Mouse (Mus musculus) stomach, postnatal 0 days (tissue): ENCODE measurements at regions not wholly inside any gene's neighbourhood (a gene's known extent, or its start where the extent isn't known, plus 50 kb on each side); places are given as distances from the start of the nearest gene placed in this dataset.

Experiments used
- ATAC-seq: fragments of 200-750 bp; cut with Nextera tagmentation; 2 replicates; pipeline ENCODE4 v1.8.0; 2017; ENCODE audit not compliant: low FRiP score, low TSS enrichment
- DNase-seq: peaks from one replicate; pipeline ENCODE4 v3.0.0-alpha.2; 2016; ENCODE audit warnings: low spot score
- H3K27ac ChIP-seq: fragments of 300-500 bp; sonication (generic); replicated peaks from 2 replicates; pipeline ENCODE4 v1.5.1; 2014; ENCODE audit warnings: mild to moderate bottlenecking, control low read depth
- H3K27me3 ChIP-seq: fragments of 300-500 bp; sonication (generic); 2 replicates; pipeline ENCODE4 v1.6.1; 2014; ENCODE audit warnings: low read length; ENCODE audit not compliant: control insufficient read depth, insufficient read depth
- H3K36me3 ChIP-seq: fragments of 300-500 bp; sonication (generic); 2 replicates; pipeline ENCODE4 v1.6.1; 2014; ENCODE audit warnings: low read length, mixed read lengths; ENCODE audit not compliant: control insufficient read depth, insufficient read depth
- H3K4me1 ChIP-seq: fragments of 300-500 bp; sonication (generic); replicated peaks from 2 replicates; pipeline ENCODE4 v1.6.1; 2014; ENCODE audit warnings: antibody characterized with exemption; ENCODE audit not compliant: control insufficient read depth, insufficient read depth
- H3K4me2 ChIP-seq: fragments of 300-500 bp; sonication (generic); replicated peaks from 2 replicates; pipeline ENCODE4 v1.6.1; 2014; ENCODE audit warnings: low read depth, mild to moderate bottlenecking, control low read depth, moderate library complexity
- H3K4me3 ChIP-seq: fragments of 300-500 bp; sonication (generic); 2 replicates; pipeline ENCODE4 v1.5.1; 2014; ENCODE audit warnings: low read depth, low read length, control low read depth
- H3K9ac ChIP-seq: fragments of 300-500 bp; sonication (generic); 2 replicates; pipeline ENCODE4 v1.6.1; 2014; ENCODE audit warnings: mild to moderate bottlenecking, low read length, control low read depth, mixed read lengths
- H3K9me3 ChIP-seq: fragments of 300-500 bp; sonication (generic); 2 replicates; pipeline ENCODE4 v1.6.1; 2016; ENCODE audit warnings: low read length; ENCODE audit not compliant: control insufficient read depth
- CTCF ChIP-seq: IDR thresholded peaks from 2 replicates; pipeline ENCODE4 v1.5.1; 2016; ENCODE audit warnings: antibody characterized with exemption, low read depth, mild to moderate bottlenecking, moderate library complexity
- EP300 ChIP-seq: optimal IDR thresholded peaks from 2 replicates; pipeline ENCODE3; 2016; ENCODE audit warnings: antibody characterized with exemption
- WGBS: fragments of 180-500 bp; shearing (Covaris S2); extraction: QIAGEN DNeasy Blood & Tissue Kit; methylation state at CpG from one replicate; pipeline ENCODE4 v1.1.7; 2014; 5-methylcytosine and 5-hydroxymethylcytosine counted together

GRCm38 (mm10) chr8:79587258-79587657 is 52.2 kb upstream of the Otud4 start:
- H3K36me3 ChIP-seq: no peaks in the 10 kb centered on the region
- TF ChIP-seq EP300 (no peak), CTCF (peak; percentile 80)
- no peaks in the 10 kb centered on the region for H3K27me3 ChIP-seq
- DNase-seq (peak; percentile 72), ATAC-seq (no peak)
- 10% methylated on average over 1 of the region's 1 CpGs for WGBS
- H3K9ac ChIP-seq: no peak overlapping the region
- H3K4me2 ChIP-seq: no peak overlapping the region
- no peaks in the 10 kb centered on the region for H3K9me3 ChIP-seq
- H3K27ac ChIP-seq: no peak overlapping the region
- H3K4me3 ChIP-seq: no peak overlapping the region
- H3K4me1 ChIP-seq: no peaks in the 10 kb centered on the region

DNA sequence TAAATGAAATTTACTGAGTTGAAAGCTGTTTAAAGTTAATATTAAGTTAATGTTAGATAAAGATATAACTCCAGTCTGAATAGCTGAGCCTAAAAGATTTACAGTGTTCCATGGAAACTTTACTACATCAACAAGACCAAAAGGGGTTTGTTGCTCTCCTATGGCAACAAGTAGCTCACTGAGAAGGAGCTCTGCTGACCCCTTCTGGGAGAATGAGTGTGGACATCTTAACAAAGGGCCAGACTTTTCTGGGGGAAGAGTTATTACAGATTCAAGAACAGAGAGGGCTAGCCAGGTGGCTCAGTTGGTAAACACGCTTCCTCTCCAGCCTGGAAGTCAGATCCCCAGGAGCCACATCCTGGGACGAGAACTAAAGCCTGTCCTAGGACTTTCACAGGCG is 54.5 kb upstream of the Otud4 start:
- ATAC-seq (peak; percentile 77), DNase-seq (peak; percentile 61)
- Histone ChIP-seq H3K27ac (no peak overlapping the region), H3K4me2 (no peak overlapping the region), H3K4me1 (no peaks in the 10 kb centered on the region), H3K9me3 (no peaks in the 10 kb centered on the region), H3K27me3 (no peaks in the 10 kb centered on the region), H3K9ac (no peak overlapping the region), H3K4me3 (no peak overlapping the region), H3K36me3 (no peaks in the 10 kb centered on the region)
- TF ChIP-seq EP300 (no peak), CTCF (peak; percentile 93)
- WGBS: 18% methylated on average over 3 of the region's 3 CpGs

- Histone ChIP-seq H3K4me2 (no peak overlapping the region), H3K9ac (no peak overlapping the region), H3K27ac (no peak overlapping the region), H3K27me3 (no peaks in the 10 kb centered on the region), H3K36me3 (no peaks in the 10 kb centered on the region), H3K4me1 (no peaks in the 10 kb centered on the region), H3K9me3 (no peaks in the 10 kb centered on the region), H3K4me3 (no peak overlapping the region)
- 29% methylated on average over 6 of the region's 6 CpGs for WGBS
- ATAC-seq: no peak
- DNase-seq: no peak
- TF ChIP-seq CTCF: peak; percentile 67
- TF ChIP-seq EP300: no peak
These were observed 56.1 kb upstream of the Otud4 start for GRCm38 (mm10) chr8:79583326-79583725.

DNA sequence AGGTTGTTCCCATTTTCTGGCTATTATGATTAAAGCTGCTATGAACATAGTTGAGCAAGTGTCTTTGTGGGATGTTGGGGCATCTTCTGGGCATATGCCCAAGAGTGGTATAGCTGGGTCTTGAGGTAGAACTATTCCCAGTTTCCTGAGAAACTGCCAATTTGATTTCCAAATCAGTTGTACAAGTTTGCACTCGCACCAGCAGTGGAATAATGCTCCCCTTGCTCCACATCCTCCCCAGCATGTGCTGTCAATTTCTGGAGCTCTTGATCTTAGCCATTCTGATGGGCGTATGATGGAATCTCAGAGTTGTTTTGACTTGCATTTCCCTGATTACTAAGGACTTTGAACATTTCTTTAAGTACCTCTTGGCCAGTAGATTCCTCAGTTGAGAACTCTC is 57.2 kb upstream of the Otud4 start:
- H3K4me1 ChIP-seq: no peaks in the 10 kb centered on the region
- H3K27ac ChIP-seq: no peak overlapping the region
- no peak for ATAC-seq
- no peak for TF ChIP-seq EP300
- no peak for TF ChIP-seq CTCF
- H3K36me3 ChIP-seq: no peaks in the 10 kb centered on the region
- H3K4me2 ChIP-seq: no peak overlapping the region
- no peak overlapping the region for H3K4me3 ChIP-seq
- no peaks in the 10 kb centered on the region for H3K9me3 ChIP-seq
- no peaks in the 10 kb centered on the region for H3K27me3 ChIP-seq
- no peak overlapping the region for H3K9ac ChIP-seq
- DNase-seq: no peak
- 80% methylated on average over 2 of the region's 2 CpGs for WGBS

- ATAC-seq: peak; percentile 40; the same call in 1 of the 2 replicates
- H3K27ac ChIP-seq: no peak overlapping the region
These were observed 63.3 kb upstream of the Otud4 start for GRCm38 (mm10) chr8:79576086-79576485.

DNA sequence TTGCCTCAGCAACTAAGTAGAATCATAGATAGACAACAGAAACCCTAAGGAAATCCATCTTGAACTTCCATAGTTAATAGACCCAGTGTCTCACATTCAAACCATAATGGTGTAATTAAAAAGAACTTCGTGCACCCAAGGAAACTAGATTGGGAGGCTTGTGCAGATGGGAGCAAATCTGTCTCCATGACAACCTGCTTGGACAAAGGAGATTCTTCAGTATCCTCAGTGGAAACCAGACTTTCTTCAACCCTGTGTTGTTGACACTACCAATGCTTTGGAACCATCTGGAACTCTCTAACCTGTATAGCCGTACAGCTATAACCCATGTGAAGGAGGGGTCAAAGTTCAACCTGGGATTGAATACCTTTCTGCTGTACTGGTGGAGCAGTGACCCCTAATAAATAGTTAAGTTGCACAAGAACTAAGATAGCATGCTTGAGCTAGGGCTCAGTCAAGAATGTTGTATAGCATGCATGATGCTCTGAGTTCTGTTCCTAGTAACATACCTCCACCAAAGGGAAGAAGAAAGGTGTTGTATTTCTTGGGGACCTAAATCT is 64.2 kb upstream of the Otud4 start:
- TF ChIP-seq EP300 (no peak), CTCF (no peak)
- 62% methylated on average over 2 of the region's 2 CpGs for WGBS
- no peaks in the 10 kb centered on the region for H3K4me1 ChIP-seq

More at GRCm38 (mm10) chr8:79576086-79576485, 63.3 kb upstream of the Otud4 start:
- DNase-seq: no peak
- no peak overlapping the region for H3K4me3 ChIP-seq
- H3K9ac ChIP-seq: no peak overlapping the region
- no peak for TF ChIP-seq CTCF
- TF ChIP-seq EP300: no peak
- H3K36me3 ChIP-seq: no peaks in the 10 kb centered on the region
- no peaks in the 10 kb centered on the region for H3K9me3 ChIP-seq
- no peaks in the 10 kb centered on the region for H3K27me3 ChIP-seq
- H3K4me1 ChIP-seq: no peaks in the 10 kb centered on the region
- WGBS: 31% methylated on average over 7 of the region's 7 CpGs
- no peak overlapping the region for H3K4me2 ChIP-seq

More for the DNA sequence above, 64.2 kb upstream of the Otud4 start:
- Histone ChIP-seq H3K27me3 (no peaks in the 10 kb centered on the region), H3K27ac (no peak overlapping the region), H3K9ac (no peak overlapping the region), H3K4me2 (no peak overlapping the region), H3K36me3 (no peaks in the 10 kb centered on the region), H3K4me3 (no peak overlapping the region), H3K9me3 (no peaks in the 10 kb centered on the region)
- DNase-seq: no peak
- ATAC-seq: no peak
